Mouse (Mus musculus) E14TG2a.4 (cell line): Measurements from ENCODE around the gene Gpr146.
A peak's percentile ranks its signal among the peaks of the same experiment; 100 is the strongest.

Experiments used
- H3K27me3 ChIP-seq: 2 replicates; pipeline ENCODE4 v1.6.1; 2014; ENCODE audit warnings: low read length, control low read depth; ENCODE audit not compliant: insufficient read depth
- H3K36me3 ChIP-seq: 2 replicates; pipeline ENCODE4 v1.6.1; 2014; ENCODE audit warnings: low read length, control low read depth; ENCODE audit not compliant: insufficient read depth
- H3K4me1 ChIP-seq: replicated peaks from 2 replicates; pipeline ENCODE4 v1.6.1; 2014; ENCODE audit warnings: low read depth, low read length, control low read depth
- H3K4me3 ChIP-seq: replicated peaks from 2 replicates; pipeline ENCODE4 v1.5.1; 2014; ENCODE audit warnings: mild to moderate bottlenecking, low read length
- H3K9me3 ChIP-seq: 2 replicates; pipeline ENCODE4 v1.6.1; 2014; ENCODE audit warnings: low read length, control low read depth
- CTCF ChIP-seq: conservative IDR thresholded peaks from 2 replicates; pipeline ENCODE4 v1.5.1; 2014; ENCODE audit warnings: low read length
- NANOG ChIP-seq: IDR thresholded peaks from 2 replicates; pipeline ENCODE4 v1.6.1; 2014; ENCODE audit warnings: borderline replicate concordance, low read length, mixed read lengths
- POU5F1 ChIP-seq: IDR thresholded peaks from 2 replicates; pipeline ENCODE4 v1.6.1; 2014; ENCODE audit warnings: low read length, borderline replicate concordance

Gene Gpr146

GRCm38 (mm10) chr5:139353496-139353895 lies 24.0 kb upstream of the Gpr146 start:
- Histone ChIP-seq H3K27me3 (peaks cover 3% of the 10 kb centered on the region; the same call in 1 of the 2 replicates), H3K9me3 (no peaks in the 10 kb centered on the region), H3K36me3 (peaks cover 8% of the 10 kb centered on the region), H3K4me1 (peaks cover 76% of the 10 kb centered on the region), H3K4me3 (no peak overlapping the region)
- peak; percentile 85 for TF ChIP-seq CTCF
- no peak for TF ChIP-seq POU5F1

DNA sequence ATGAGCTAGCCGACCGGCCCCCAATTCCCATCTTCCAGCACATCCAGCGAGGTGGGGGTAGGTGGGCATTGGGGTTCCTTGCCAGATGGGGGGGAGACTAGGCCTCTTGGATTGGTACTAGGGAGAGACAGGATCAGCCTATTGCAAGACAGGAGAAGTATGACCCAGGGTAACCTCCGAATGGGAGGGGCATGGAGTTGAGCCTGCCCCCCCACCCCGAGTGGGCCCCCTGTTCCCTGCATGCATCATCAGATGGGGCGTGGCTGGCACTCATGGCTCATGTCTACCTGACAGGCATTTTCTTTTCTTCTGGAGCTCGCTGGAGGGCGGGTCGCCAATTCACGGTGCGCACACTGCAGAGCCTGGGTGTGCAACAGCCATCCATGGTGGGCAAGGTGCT lies 23.6 kb upstream of the Gpr146 start:
- H3K36me3 ChIP-seq = peaks cover 13% of the 10 kb centered on the region
- no peak overlapping the region for H3K4me3 ChIP-seq
- peaks cover 3% of the 10 kb centered on the region; the same call in 1 of the 2 replicates for H3K27me3 ChIP-seq
- peaks cover 72% of the 10 kb centered on the region for H3K4me1 ChIP-seq
- TF ChIP-seq NANOG = no peak
- TF ChIP-seq POU5F1 = no peak
- no peak for TF ChIP-seq CTCF
- H3K9me3 ChIP-seq = no peaks in the 10 kb centered on the region

- H3K4me3 ChIP-seq = peak overlapping the region; percentile 64
- peaks cover 66% of the 10 kb centered on the region for H3K4me1 ChIP-seq
- H3K27me3 ChIP-seq = peaks cover 3% of the 10 kb centered on the region; the same call in 1 of the 2 replicates
- H3K9me3 ChIP-seq = no peaks in the 10 kb centered on the region
- H3K36me3 ChIP-seq = peaks cover 26% of the 10 kb centered on the region
- no peak for TF ChIP-seq POU5F1
- no peak for TF ChIP-seq NANOG
- peak; percentile 91 for TF ChIP-seq CTCF
These were observed 22.2 kb upstream of the Gpr146 start for GRCm38 (mm10) chr5:139355235-139355772.

- peaks cover 57% of the 10 kb centered on the region for H3K36me3 ChIP-seq
- peaks cover 53% of the 10 kb centered on the region for H3K4me1 ChIP-seq
- no peak overlapping the region for H3K4me3 ChIP-seq
- TF ChIP-seq POU5F1 (no peak), NANOG (no peak), CTCF (peak; percentile 32)
- no peaks in the 10 kb centered on the region for H3K27me3 ChIP-seq
- no peaks in the 10 kb centered on the region for H3K9me3 ChIP-seq
These were observed 18.8 kb upstream of the Gpr146 start for GRCm38 (mm10) chr5:139358653-139359052.

- H3K36me3 ChIP-seq = peaks cover 60% of the 10 kb centered on the region
- no peak overlapping the region for H3K4me3 ChIP-seq
- TF ChIP-seq CTCF (no peak), POU5F1 (no peak), NANOG (no peak)
- no peaks in the 10 kb centered on the region for H3K9me3 ChIP-seq
- H3K27me3 ChIP-seq = no peaks in the 10 kb centered on the region
- peaks cover 53% of the 10 kb centered on the region for H3K4me1 ChIP-seq
These were observed 18.3 kb upstream of the Gpr146 start for GRCm38 (mm10) chr5:139359244-139359643.

DNA sequence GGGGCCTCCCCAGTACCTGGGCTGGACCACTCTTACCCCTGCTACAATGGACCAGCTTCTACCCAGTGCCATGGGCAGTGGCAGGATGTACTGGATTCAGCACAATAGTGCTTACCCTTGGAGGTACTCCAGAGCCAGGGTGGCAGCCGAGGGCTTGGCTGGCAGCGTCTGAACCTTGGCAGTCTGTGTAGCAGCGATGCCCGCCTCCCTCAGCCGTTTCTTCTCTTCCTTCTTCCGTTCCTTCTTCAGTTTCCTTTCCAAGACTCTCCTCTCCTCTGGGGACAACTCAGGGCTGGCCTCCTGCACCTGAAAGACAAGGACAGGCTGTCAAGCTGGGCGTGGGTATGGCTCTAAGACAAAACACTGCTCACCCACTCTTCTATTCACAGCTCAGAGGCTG lies 13.6 kb upstream of the Gpr146 start:
- Histone ChIP-seq H3K27me3 (no peaks in the 10 kb centered on the region), H3K4me1 (peaks cover 63% of the 10 kb centered on the region), H3K9me3 (no peaks in the 10 kb centered on the region), H3K36me3 (peaks cover 57% of the 10 kb centered on the region), H3K4me3 (no peak overlapping the region)
- TF ChIP-seq NANOG (no peak), POU5F1 (no peak), CTCF (no peak)

GRCm38 (mm10) chr5:139364260-139364910 lies 13.1 kb upstream of the Gpr146 start:
- TF ChIP-seq CTCF (peak; percentile 100), POU5F1 (no peak)
- H3K4me1 ChIP-seq = peaks cover 66% of the 10 kb centered on the region
- peaks cover 52% of the 10 kb centered on the region for H3K36me3 ChIP-seq
- no peaks in the 10 kb centered on the region for H3K9me3 ChIP-seq
- no peaks in the 10 kb centered on the region for H3K27me3 ChIP-seq
- peak overlapping the region; percentile 27 for H3K4me3 ChIP-seq

DNA sequence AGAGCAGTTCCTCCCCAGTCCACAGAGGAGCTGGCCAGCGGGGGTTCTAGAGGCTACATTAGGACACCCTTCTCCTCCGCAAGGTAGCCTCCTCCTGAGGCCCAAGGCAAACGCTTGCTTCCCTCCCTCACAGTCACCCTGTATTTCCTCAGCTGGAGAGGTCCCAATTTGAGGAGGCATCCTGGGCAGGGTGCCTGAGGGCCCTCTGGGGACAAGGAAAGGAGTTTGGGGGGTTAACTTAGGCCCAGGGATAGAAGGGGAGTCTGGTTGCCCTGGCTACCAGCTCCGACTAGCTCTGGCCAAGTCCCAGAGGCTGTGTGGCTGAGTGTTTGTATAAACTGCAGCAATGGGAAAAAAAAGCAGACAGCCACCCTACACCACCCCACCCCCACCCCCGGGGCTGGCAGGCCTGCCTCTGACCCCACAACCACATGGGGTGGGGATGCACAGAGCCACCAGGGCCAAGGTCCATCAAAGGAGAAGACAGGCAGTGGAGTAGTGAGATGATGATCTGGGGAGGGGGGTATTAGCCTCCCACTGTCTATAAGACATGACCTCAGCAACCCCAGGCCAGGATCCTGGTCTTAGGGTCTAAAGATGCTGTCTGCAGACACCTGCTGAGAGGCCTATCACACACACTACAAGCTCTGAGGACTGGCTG lies 12.5 kb upstream of the Gpr146 start:
- Histone ChIP-seq H3K4me3 (peak overlapping the region; percentile 27), H3K4me1 (peaks cover 72% of the 10 kb centered on the region), H3K27me3 (no peaks in the 10 kb centered on the region), H3K36me3 (peaks cover 50% of the 10 kb centered on the region), H3K9me3 (no peaks in the 10 kb centered on the region)
- TF ChIP-seq CTCF = no peak
- no peak for TF ChIP-seq NANOG
- no peak for TF ChIP-seq POU5F1

- Histone ChIP-seq H3K36me3 (peaks cover 45% of the 10 kb centered on the region), H3K27me3 (no peaks in the 10 kb centered on the region), H3K4me1 (peaks cover 74% of the 10 kb centered on the region), H3K9me3 (no peaks in the 10 kb centered on the region), H3K4me3 (no peak overlapping the region)
- TF ChIP-seq NANOG = no peak
- no peak for TF ChIP-seq POU5F1
- TF ChIP-seq CTCF = no peak
These were observed 11.7 kb upstream of the Gpr146 start for GRCm38 (mm10) chr5:139365827-139366226.
